Mouse (Mus musculus) adrenal gland (tissue): ENCODE measurements around the gene Bcl11b.

Experiments
- intact Hi-C: fragments of 180-260 bp; cut with DNase I; formaldehyde crosslinking; loops from one replicate; pipeline ENCODE4 v1.15.1; 2025

Gene Bcl11b

GRCm38 (mm10) chr12:107999751-108000714 lies 3.4 kb downstream of the Bcl11b start:
- intact Hi-C loops: loop anchor here (2.0 to 10.0 kb wide), 2 partner anchors 275 to 913 kb away; no protein-coding TSS in a partner anchor

DNA sequence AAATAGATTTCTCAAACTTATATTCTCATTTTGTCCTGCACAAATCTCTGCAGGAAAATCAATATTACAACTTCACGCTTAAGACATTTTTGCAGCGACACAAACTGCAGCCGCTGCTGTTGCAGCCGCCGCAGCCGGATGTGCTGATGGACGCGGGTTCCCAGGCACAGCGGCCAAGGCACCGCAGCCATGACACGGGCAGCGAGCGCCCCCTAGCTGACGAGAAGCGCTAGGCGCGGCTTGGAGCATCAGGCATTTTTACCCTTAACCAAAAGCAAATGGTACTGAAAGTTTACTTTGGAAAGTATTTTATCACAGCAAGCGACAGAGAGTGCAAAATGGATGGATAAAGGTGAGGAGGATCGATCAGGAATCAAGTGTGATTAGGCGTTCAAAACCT lies 4.7 kb downstream of the Bcl11b start:
- intact Hi-C loops: loop anchor here (2.0 to 10.0 kb wide), 2 partner anchors 274 to 912 kb away; no protein-coding TSS in a partner anchor

- intact Hi-C loops: loop anchor here (2.0 to 10.0 kb wide), 2 partner anchors 273 to 911 kb away; no protein-coding TSS in a partner anchor
These were observed 5.5 kb downstream of the Bcl11b start for GRCm38 (mm10) chr12:107997901-107998300.

DNA sequence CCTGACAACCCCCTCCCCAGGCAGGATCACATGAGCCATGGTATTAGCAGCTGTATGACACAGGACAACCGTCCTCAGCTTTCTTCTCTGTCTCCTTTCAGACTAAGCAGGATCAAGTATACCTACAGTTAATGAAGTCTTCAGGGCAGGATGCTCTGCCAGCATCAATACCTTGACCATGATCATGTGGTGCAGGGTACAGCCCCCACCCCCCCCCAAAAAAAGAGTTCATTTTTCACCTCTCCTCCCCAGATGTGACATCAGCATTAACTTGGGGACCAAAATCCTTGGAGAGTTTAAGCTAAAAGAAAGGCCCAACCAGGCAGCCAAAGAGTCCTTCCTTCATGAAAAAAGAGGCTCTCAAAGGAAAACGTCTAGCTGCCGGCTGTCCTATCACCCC lies 6.2 kb downstream of the Bcl11b start:
- intact Hi-C loops: loop anchor here (10.0 kb wide), 1 partner anchor 272 kb away; no protein-coding TSS in a partner anchor

DNA sequence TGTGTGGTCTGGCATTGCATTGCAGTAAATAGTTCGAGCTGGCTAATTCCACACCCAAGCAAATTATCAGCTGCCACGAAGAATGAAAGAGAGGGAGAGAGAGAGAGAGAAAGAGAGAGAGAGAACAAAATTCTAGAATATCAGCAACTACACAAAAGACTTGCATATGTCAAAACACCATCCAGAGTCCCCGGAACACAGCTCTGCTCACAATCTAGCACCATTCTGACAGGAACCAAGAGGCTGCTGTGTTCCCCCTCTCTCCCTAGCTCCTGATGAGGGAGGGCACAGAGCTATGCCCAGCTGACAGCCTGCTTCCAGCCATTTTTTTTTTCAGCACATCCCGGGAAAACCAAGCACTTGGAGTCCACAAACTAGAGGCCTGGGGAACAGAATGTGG lies 6.6 kb downstream of the Bcl11b start:
- intact Hi-C loops: loop anchor here (10.0 kb wide), 1 partner anchor 272 kb away; no protein-coding TSS in a partner anchor

- intact Hi-C loops: loop anchor here (10.0 kb wide), 1 partner anchor 271 kb away; no protein-coding TSS in a partner anchor
These were observed 7.2 kb downstream of the Bcl11b start for GRCm38 (mm10) chr12:107996216-107996615.

- intact Hi-C loops: loop anchor here (10.0 kb wide), 1 partner anchor 270 kb away; no protein-coding TSS in a partner anchor
These were observed 9.0 kb downstream of the Bcl11b start for GRCm38 (mm10) chr12:107994421-107994820.

- intact Hi-C loops: loop anchor here (10.0 kb wide), 1 partner anchor 268 kb away; no protein-coding TSS in a partner anchor
These were observed 10.4 kb downstream of the Bcl11b start for GRCm38 (mm10) chr12:107993029-107993428.

GRCm38 (mm10) chr12:107991191-107991590 lies 12.2 kb downstream of the Bcl11b start:
- intact Hi-C loops: loop anchor here (10.0 kb wide), 1 partner anchor 266 kb away; no protein-coding TSS in a partner anchor

DNA sequence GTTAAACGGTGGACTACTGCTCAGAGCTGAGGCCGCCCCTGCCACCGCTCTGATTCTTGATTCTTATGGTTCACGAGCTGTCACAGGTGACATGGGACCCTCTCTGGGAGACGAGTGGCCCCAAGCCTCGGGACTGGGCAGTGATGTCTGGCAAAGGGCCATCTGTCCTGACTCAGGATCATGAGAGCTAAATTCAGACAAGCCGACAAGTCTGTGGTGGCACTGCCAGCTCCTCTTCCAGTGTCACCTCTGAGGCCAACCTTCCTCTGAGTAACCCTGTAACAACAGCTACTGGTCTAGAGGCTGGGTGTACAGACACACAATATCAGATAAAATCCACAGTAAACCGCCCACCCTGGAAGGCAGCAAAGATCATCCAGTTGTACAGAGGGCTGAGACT lies 20.2 kb downstream of the Bcl11b start:
- intact Hi-C loops: no loop called here

GRCm38 (mm10) chr12:107982306-107982705 lies 21.1 kb downstream of the Bcl11b start:
- intact Hi-C loops: no loop called here

DNA sequence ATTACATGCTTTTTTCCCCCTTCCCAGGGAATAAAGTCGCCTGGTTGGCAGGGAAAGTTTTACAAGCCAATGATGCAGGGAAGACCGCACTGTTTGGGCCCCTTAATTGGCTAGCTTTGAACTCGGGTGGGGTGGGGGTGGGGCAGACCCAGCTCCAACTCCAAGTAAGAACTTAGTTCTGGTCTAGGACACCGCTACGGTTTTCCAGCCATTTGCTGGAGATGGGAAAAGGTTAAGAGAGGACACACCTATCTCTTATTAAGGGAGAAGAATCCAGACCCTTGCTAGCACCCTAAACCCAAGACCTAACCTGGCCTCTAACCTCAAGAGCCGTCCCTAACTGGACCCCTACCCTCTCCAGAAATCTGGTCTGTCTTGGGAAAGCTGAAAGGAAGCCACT lies 22.2 kb downstream of the Bcl11b start:
- intact Hi-C loops: no loop called here

GRCm38 (mm10) chr12:107980261-107980961 lies 23.0 kb downstream of the Bcl11b start:
- intact Hi-C loops: no loop called here

DNA sequence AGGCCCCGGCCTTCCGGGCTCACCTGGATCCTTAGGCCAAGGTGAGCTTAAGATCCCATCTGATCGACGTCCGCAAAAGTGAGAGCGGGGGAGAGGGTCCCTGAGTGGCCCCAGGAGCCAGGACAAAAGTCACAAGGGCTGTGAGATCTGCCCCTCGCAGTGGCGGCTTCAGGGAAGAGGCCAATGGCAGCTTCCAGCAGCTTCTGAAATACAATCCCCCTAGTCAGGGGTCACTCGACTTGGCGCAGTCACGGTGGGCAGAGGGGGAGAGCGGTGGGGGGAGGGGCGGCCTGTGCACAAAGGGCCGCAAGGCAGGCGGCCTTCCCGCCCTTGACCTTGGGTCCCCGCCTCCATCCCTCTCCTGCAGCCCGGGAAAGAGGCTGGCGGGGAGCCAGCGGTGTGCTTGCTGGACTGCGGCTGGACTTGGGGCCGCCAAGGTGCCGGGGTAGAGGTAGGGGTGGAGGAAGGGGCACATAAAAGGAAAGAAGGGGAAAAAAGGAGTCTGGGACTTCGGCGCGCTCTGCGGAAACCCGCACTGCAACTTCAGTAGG lies 23.6 kb downstream of the Bcl11b start:
- intact Hi-C loops: no loop called here

- intact Hi-C loops: no loop called here
These were observed 24.6 kb downstream of the Bcl11b start for GRCm38 (mm10) chr12:107978736-107979255.

DNA sequence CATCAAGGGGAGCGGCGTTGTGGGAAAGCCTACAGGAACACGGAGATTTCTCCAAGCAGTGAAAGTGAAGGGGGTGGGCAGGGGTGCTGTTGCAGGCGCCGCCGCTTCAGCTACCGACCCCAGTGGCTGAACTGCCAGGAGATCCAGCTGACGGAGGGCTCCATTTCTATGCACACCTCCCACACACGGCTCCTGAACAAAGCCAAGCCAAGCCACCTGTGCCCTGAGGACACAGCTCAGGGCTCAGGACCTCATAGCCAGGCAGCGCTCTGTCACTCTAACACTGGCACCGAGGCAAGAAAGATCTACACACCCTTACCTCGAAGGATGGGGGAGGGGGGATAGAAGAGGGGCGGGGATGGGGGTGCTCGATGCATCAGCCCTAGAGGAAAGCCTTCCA lies 25.3 kb downstream of the Bcl11b start:
- intact Hi-C loops: no loop called here

GRCm38 (mm10) chr12:107977534-107977933 lies 25.9 kb downstream of the Bcl11b start:
- intact Hi-C loops: no loop called here

- intact Hi-C loops: no loop called here
These were observed 26.3 kb downstream of the Bcl11b start for GRCm38 (mm10) chr12:107977086-107977485.

DNA sequence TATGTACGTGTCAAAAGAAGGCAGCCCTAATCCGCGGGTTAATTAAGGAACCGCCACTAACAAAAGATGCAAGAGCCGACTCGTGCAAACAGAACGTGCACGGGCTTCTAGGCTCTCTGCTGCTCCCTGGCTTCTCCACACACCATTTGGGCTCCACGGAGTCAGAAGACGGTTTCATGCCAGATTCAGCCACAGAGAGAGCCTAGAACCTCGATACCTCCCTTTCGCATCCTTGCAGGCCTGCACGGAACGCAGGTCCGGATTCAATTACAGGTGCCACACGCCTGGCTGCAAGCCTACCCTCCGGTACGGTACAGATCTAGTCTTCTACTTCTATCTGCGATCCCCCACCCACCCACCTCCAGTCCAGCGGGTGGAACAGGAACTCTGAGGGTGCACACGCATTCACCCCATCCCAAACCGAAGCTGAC lies 26.8 kb downstream of the Bcl11b start:
- intact Hi-C loops: no loop called here

- intact Hi-C loops: no loop called here
These were observed 27.4 kb downstream of the Bcl11b start for GRCm38 (mm10) chr12:107975897-107976570.
